Comparison of ENCODE assay signal across 24 mouse cellular contexts in genomic region chr15:103123343-103123742, GRCm38 (mm10). TPM values are rescaled to one million over a fixed set of nuclear protein-coding genes. Genes with fewer than 3 reads are reported as not detected.
DNase-seq lines count a peak whose midpoint lies in the region; ATAC-seq and TF ChIP-seq lines count a peak whose summit lies in the region.
"Had no signal": no experiment of that assay in that cellular context is flagged by ENCODE, and none has a peak within 500 bp of the region (broad histone marks: within the 10 kb centered on the region; RNA-seq: fewer than 3 reads in every experiment).

No protein-coding gene starts in this region.

- TF ChIP-seq CTCF in kidney, adult 2 months (conservative IDR thresholded peaks at IDR 0.05; ENCODE audit: insufficient read depth, insufficient read length, low read depth, low read length), result no peak

- peaks cover 41% of the 10 kb centered on the region for H3K4me1 ChIP-seq in embryonic facial prominence, embryonic 13.5 days
- peaks cover 6% of the 10 kb centered on the region; the same call in 1 of the 2 replicates for H3K4me1 ChIP-seq in embryonic facial prominence, embryonic 10.5 days
- peaks cover 75% of the 10 kb centered on the region for H3K4me1 ChIP-seq in kidney, embryonic 14.5 days (ENCODE audit: control insufficient read depth, insufficient read depth, low read length)
- H3K4me1 ChIP-seq in kidney, adult 2 months (ENCODE audit: control insufficient read depth, insufficient read depth, low read length), result no peaks in the 10 kb centered on the region
- H3K4me1 ChIP-seq: liver, embryonic 13.5 days had no signal

- no peaks in the 10 kb centered on the region for H3K36me3 ChIP-seq in embryonic facial prominence, embryonic 13.5 days
- no peaks in the 10 kb centered on the region for H3K36me3 ChIP-seq in embryonic facial prominence, embryonic 10.5 days (replicated peaks)
- no peaks in the 10 kb centered on the region for H3K36me3 ChIP-seq in kidney, embryonic 14.5 days (ENCODE audit: control insufficient read depth, insufficient read depth, low read length)
- no peaks in the 10 kb centered on the region for H3K36me3 ChIP-seq in kidney, adult 2 months (ENCODE audit: control insufficient read depth, insufficient read depth, low read length)
- H3K36me3 ChIP-seq: limb, embryonic 13.5 days; liver, embryonic 13.5 days; midbrain, embryonic 13.5 days had no signal

- no peak for DNase-seq in embryonic facial prominence, embryonic 10.5 days (ENCODE audit: low spot score)
- DNase-seq in kidney, postnatal 25 days, result no peak
- peak; percentile 50 for DNase-seq in kidney, postnatal 14 days
- no peak for DNase-seq in kidney, adult 2 months
- peak; percentile 52 to 67 for DNase-seq in kidney, postnatal 4 days
- DNase-seq in liver, result no peak
- DNase-seq: adrenal gland, adult 2 months; cerebellum, adult 2 months; cerebellum, postnatal 14 days; gastrocnemius, postnatal 10 days; heart, postnatal 14 days; liver, embryonic 13.5 days; right cerebral cortex, postnatal 4 days; thymus, adult 18-20 months; thymus, postnatal 25 days had no signal

- WGBS in embryonic facial prominence, embryonic 13.5 days, result 62% methylated on average over 8 of the region's 8 CpGs
- WGBS in embryonic facial prominence, embryonic 10.5 days, result 76% methylated on average over 8 of the region's 8 CpGs
- 22% methylated on average over 8 of the region's 8 CpGs for WGBS in kidney, embryonic 14.5 days
- WGBS in kidney, adult 2 months, result 45% methylated on average over 8 of the region's 8 CpGs

- H3K27me3 ChIP-seq in embryonic facial prominence, embryonic 13.5 days, result peaks cover 61% of the 10 kb centered on the region
- peaks cover 88% of the 10 kb centered on the region for H3K27me3 ChIP-seq in embryonic facial prominence, embryonic 10.5 days (replicated peaks; ENCODE audit: low read depth, poor library complexity, severe bottlenecking)
- no peaks in the 10 kb centered on the region for H3K27me3 ChIP-seq in kidney, embryonic 14.5 days (ENCODE audit: control insufficient read depth, insufficient read depth, low read length)
- no peaks in the 10 kb centered on the region for H3K27me3 ChIP-seq in kidney, adult 2 months (replicated peaks; ENCODE audit: control insufficient read depth, insufficient read depth, low read length)

- no peak overlapping the region for H3K27ac ChIP-seq in embryonic facial prominence, embryonic 13.5 days
- H3K27ac ChIP-seq in embryonic facial prominence, embryonic 10.5 days (replicated peaks), result no peak overlapping the region
- peak overlapping the region; percentile 57; the same call in 1 of the 2 replicates for H3K27ac ChIP-seq in kidney, embryonic 14.5 days (ENCODE audit: low read depth, low read length)
- H3K27ac ChIP-seq in kidney, adult 2 months (ENCODE audit: insufficient read depth, low read depth, low read length), result no peak overlapping the region
- H3K27ac ChIP-seq: forebrain, embryonic 13.5 days; limb, embryonic 13.5 days; liver, embryonic 13.5 days; macrophage; midbrain, embryonic 13.5 days; stomach, postnatal 0 days had no signal

- H3K9ac ChIP-seq in embryonic facial prominence, embryonic 13.5 days, result 0 out of 2 replicates have a peak overlapping the region, but pooled peaks have one; percentile 1
- H3K9ac ChIP-seq in kidney, embryonic 14.5 days (ENCODE audit: low read depth, low read length), result no peak overlapping the region
- H3K9ac ChIP-seq: forebrain, embryonic 13.5 days; limb, embryonic 13.5 days; liver, embryonic 13.5 days; midbrain, embryonic 13.5 days had no signal

- H3K4me2 ChIP-seq in embryonic facial prominence, embryonic 13.5 days, result no peak overlapping the region
- peak overlapping the region; percentile 8; the same call in 1 of the 2 replicates for H3K4me2 ChIP-seq in kidney, embryonic 14.5 days (replicated peaks; ENCODE audit: low read depth, low read length)
- H3K4me2 ChIP-seq: forebrain, embryonic 13.5 days; limb, embryonic 13.5 days; liver, embryonic 13.5 days; midbrain, embryonic 13.5 days had no signal

- no peak overlapping the region for H3K4me3 ChIP-seq in embryonic facial prominence, embryonic 13.5 days
- H3K4me3 ChIP-seq in embryonic facial prominence, embryonic 10.5 days, result no peak overlapping the region
- no peak overlapping the region for H3K4me3 ChIP-seq in kidney, embryonic 14.5 days (ENCODE audit: low read length)
- no peak overlapping the region for H3K4me3 ChIP-seq in kidney, adult 2 months (ENCODE audit: insufficient read depth, low read depth, low read length)
- H3K4me3 ChIP-seq: forebrain, embryonic 13.5 days; limb, embryonic 13.5 days; liver, embryonic 13.5 days; midbrain, embryonic 13.5 days had no signal

- ATAC-seq in embryonic facial prominence, embryonic 13.5 days (ENCODE audit: insufficient number of reproducible peaks, insufficient read depth, low FRiP score, low TSS enrichment, low read depth), result no peak
- no peak for ATAC-seq in kidney, embryonic 14.5 days (ENCODE audit: low FRiP score, low TSS enrichment)
- ATAC-seq: activated CD4-positive, CD25-positive, alpha-beta regulatory T cell, adult 4 months; forebrain, embryonic 13.5 days; lung, postnatal 0 days had no signal

- TF ChIP-seq POLR2A in kidney, adult 2 months (IDR thresholded peaks at IDR 0.05; ENCODE audit: low read depth, low read length), result no peak

- no peaks in the 10 kb centered on the region for H3K9me3 ChIP-seq in embryonic facial prominence, embryonic 13.5 days
- H3K9me3 ChIP-seq in embryonic facial prominence, embryonic 10.5 days, result no peaks in the 10 kb centered on the region
- H3K9me3 ChIP-seq in kidney, embryonic 14.5 days (ENCODE audit: control insufficient read depth, low read length), result no peaks in the 10 kb centered on the region
- H3K9me3 ChIP-seq: forebrain, embryonic 13.5 days; limb, embryonic 13.5 days; liver, embryonic 13.5 days; midbrain, embryonic 13.5 days had no signal

RNA-seq across cellular contexts. Expression of gene Smug1, which starts 43.5 kb away (rescaled TPM):
- 16.1 and 16.4 TPM in 2 replicates for polyA plus RNA-seq in embryonic facial prominence, embryonic 13.5 days (2015; fragmentation: Nextera tagmentation; extraction: Ambion mirVana)
- 15.7 and 19.6 TPM in 2 replicates for polyA plus RNA-seq in embryonic facial prominence, embryonic 10.5 days (2016; fragmentation: Nextera tagmentation; extraction: Ambion mirVana)
- 11.5 and 19.5 TPM in 2 replicates for polyA plus RNA-seq in kidney, embryonic 14.5 days (2014; fragmentation: Nextera tagmentation; extraction: Ambion mirVana)
- polyA plus RNA-seq in kidney, adult 2 months (2012; rRNA removed), result 15.5 and 19.4 TPM in 2 replicates

Comparison
In these comparisons a context has a peak if more than half of its experiments do, and no peak if none do; other contexts are left out.
1. DNase-seq: peak in kidney, postnatal 14 days (single experiment) and kidney, postnatal 4 days (2 of 2); none in embryonic facial prominence, embryonic 10.5 days (single experiment), kidney, postnatal 25 days (0 of 2), kidney, adult 2 months (single experiment) and liver (single experiment).